In genomic region chr6:38887436-38887835, GRCm38 (mm10) we compare ENCODE assay signal across 15 mouse cellular contexts.
"Had no signal": no experiment of that assay in that cellular context is flagged by ENCODE, and none has a peak within 500 bp of the region (broad histone marks: within the 10 kb centered on the region; RNA-seq: fewer than 3 reads in every experiment).

No protein-coding gene starts in this region.

- H3K4me1 ChIP-seq: neural tube, embryonic 12.5 days had no signal

- H3K27ac ChIP-seq: liver, embryonic 12.5 days; liver, embryonic 15.5 days; macrophage; neural tube, embryonic 12.5 days; stomach, embryonic 15.5 days; stomach, postnatal 0 days had no signal

- DNase-seq: liver, postnatal 0 days; lung, adult 2 months; lung, postnatal 10 days; midbrain, embryonic 14.5 days; right cerebral cortex, postnatal 14 days; thymus, adult 2 months; thymus, postnatal 25 days; thymus, postnatal 4 days had no signal

- H3K9ac ChIP-seq: liver, embryonic 12.5 days; liver, embryonic 15.5 days; liver, postnatal 0 days; neural tube, embryonic 12.5 days; stomach, embryonic 15.5 days had no signal

- H3K4me3 ChIP-seq: liver, embryonic 12.5 days; liver, embryonic 15.5 days; megakaryocyte, embryonic 14.5 days; neural tube, embryonic 12.5 days; stomach, embryonic 15.5 days had no signal

- ATAC-seq: liver, embryonic 12.5 days; liver, postnatal 0 days had no signal

- H3K9me3 ChIP-seq: liver, embryonic 12.5 days; liver, embryonic 15.5 days; megakaryocyte, embryonic 14.5 days; neural tube, embryonic 12.5 days; stomach, embryonic 15.5 days had no signal

- H3K36me3 ChIP-seq: liver, embryonic 12.5 days; liver, embryonic 15.5 days; neural tube, embryonic 12.5 days; stomach, embryonic 15.5 days had no signal

- H3K27me3 ChIP-seq: megakaryocyte, embryonic 14.5 days; neural tube, embryonic 12.5 days; stomach, embryonic 15.5 days had no signal

- H3K4me2 ChIP-seq: liver, embryonic 12.5 days; liver, embryonic 15.5 days; neural tube, embryonic 12.5 days; stomach, embryonic 15.5 days had no signal
